Mouse (Mus musculus): ENCODE measurements around the gene Gpr89. TPM values are rescaled to one million over a fixed set of nuclear protein-coding genes. Genes with fewer than 3 reads are reported as not detected.

Gpr89 gene
- polyA plus RNA-seq, 1 experiment from 2014 or later: 31.6 TPM

DNA sequence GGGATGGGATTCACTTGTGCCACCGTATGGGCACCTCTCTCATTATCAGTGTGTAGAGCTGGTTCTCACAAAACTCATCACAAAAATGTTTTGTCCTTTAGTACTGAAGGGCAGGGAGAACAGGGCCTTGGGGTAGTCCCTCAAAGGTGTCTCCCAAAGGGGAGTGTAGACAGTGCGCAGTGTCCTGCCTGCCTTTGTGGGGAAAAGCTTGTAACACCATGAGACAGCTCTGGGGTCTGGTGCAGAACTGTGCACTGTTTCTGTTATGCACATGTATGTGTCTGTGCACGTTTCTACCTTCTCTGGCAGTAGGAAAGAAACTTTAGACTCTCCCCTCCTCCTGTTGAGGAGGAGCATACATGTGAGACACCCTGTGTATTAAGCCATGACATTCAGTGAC lies 37.3 kb downstream of the Gpr89 start:
- H3K27me3 ChIP-seq (ENCODE audit: insufficient read depth, poor library complexity, severe bottlenecking): no peaks in the 10 kb centered on the region
- no peak overlapping the region for H3K27ac ChIP-seq
- no peaks in the 10 kb centered on the region for H3K9me3 ChIP-seq
- peaks cover 51% of the 10 kb centered on the region for H3K36me3 ChIP-seq
- no peak overlapping the region for H3K4me3 ChIP-seq
- WGBS: 90% methylated on average over 3 of the region's 3 CpGs
- no peaks in the 10 kb centered on the region for H3K4me1 ChIP-seq (replicated peaks)
- DNase-seq (ENCODE audit: low spot score): no peak

- H3K4me3 ChIP-seq: no peak overlapping the region
Observed at GRCm38 (mm10) chr3:96860498-96860897, 44.6 kb downstream of the Gpr89 start.

GRCm38 (mm10) chr3:96855833-96856232 lies 49.3 kb downstream of the Gpr89 start:
- Histone ChIP-seq H3K27ac (no peak overlapping the region), H3K4me1 (replicated peaks) (no peaks in the 10 kb centered on the region), H3K9me3 (no peaks in the 10 kb centered on the region), H3K27me3 (ENCODE audit: insufficient read depth, poor library complexity, severe bottlenecking) (no peaks in the 10 kb centered on the region), H3K4me3 (no peak overlapping the region), H3K36me3 (no peaks in the 10 kb centered on the region)
- DNase-seq (ENCODE audit: low spot score): no peak
- 81% methylated on average over 3 of the region's 3 CpGs for WGBS

More at GRCm38 (mm10) chr3:96860498-96860897, 44.6 kb downstream of the Gpr89 start:
- Histone ChIP-seq H3K9me3 (no peaks in the 10 kb centered on the region), H3K4me1 (replicated peaks) (no peaks in the 10 kb centered on the region), H3K36me3 (no peaks in the 10 kb centered on the region), H3K27me3 (ENCODE audit: insufficient read depth, poor library complexity, severe bottlenecking) (no peaks in the 10 kb centered on the region), H3K27ac (no peak overlapping the region)
- no peak for DNase-seq (ENCODE audit: low spot score)
- WGBS: 93% methylated on average over 5 of the region's 5 CpGs

DNA sequence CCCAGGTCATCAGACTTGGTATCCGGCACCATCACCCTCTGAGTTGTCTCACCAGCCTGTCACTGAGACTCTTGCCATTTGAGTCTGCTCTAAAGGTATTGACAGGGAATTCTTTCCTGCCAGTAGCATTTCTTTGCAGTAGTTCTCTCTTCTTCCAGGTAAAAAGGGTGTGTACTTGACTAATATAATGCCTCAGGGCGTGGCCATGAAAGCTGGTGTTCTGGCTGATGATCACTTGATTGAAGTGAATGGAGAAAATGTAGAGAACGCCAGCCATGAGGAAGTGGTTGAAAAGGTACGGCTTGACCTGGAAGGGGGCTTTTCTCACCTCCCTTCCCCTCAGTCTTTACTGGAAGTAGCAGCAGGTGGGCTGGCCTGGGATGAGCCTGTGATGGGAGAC lies 50.8 kb downstream of the Gpr89 start:
- DNase-seq (ENCODE audit: low spot score): no peak
- no peaks in the 10 kb centered on the region for H3K27me3 ChIP-seq (ENCODE audit: insufficient read depth, poor library complexity, severe bottlenecking)
- no peaks in the 10 kb centered on the region for H3K36me3 ChIP-seq
- WGBS: 85% methylated on average over 4 of the region's 4 CpGs
- no peak overlapping the region for H3K4me3 ChIP-seq
- H3K27ac ChIP-seq: no peak overlapping the region
- no peaks in the 10 kb centered on the region for H3K9me3 ChIP-seq
- H3K4me1 ChIP-seq (replicated peaks): no peaks in the 10 kb centered on the region

- H3K4me1 ChIP-seq (replicated peaks): peaks cover 6% of the 10 kb centered on the region; the same call in 1 of the 2 replicates
- no peak overlapping the region for H3K27ac ChIP-seq
- DNase-seq (ENCODE audit: low spot score): no peak
- no peak overlapping the region for H3K4me3 ChIP-seq
- H3K36me3 ChIP-seq: no peaks in the 10 kb centered on the region
- WGBS: 86% methylated on average over 6 of the region's 6 CpGs
- H3K27me3 ChIP-seq (ENCODE audit: insufficient read depth, poor library complexity, severe bottlenecking): no peaks in the 10 kb centered on the region
- no peaks in the 10 kb centered on the region for H3K9me3 ChIP-seq
Observed at GRCm38 (mm10) chr3:96852561-96852960, 52.6 kb downstream of the Gpr89 start.

GRCm38 (mm10) chr3:96849168-96849727 lies 55.9 kb downstream of the Gpr89 start:
- Histone ChIP-seq H3K4me3 (no peak overlapping the region), H3K9me3 (no peaks in the 10 kb centered on the region), H3K36me3 (no peaks in the 10 kb centered on the region), H3K4me1 (replicated peaks) (peaks cover 7% of the 10 kb centered on the region; the same call in 1 of the 2 replicates), H3K27ac (no peak overlapping the region), H3K27me3 (ENCODE audit: insufficient read depth, poor library complexity, severe bottlenecking) (no peaks in the 10 kb centered on the region)
- no peak for DNase-seq (ENCODE audit: low spot score)
- 91% methylated on average over 2 of the region's 2 CpGs for WGBS

- Histone ChIP-seq H3K9me3 (no peaks in the 10 kb centered on the region), H3K36me3 (no peaks in the 10 kb centered on the region), H3K4me3 (no peak overlapping the region), H3K4me1 (replicated peaks) (peaks cover 7% of the 10 kb centered on the region; the same call in 1 of the 2 replicates), H3K27ac (no peak overlapping the region), H3K27me3 (ENCODE audit: insufficient read depth, poor library complexity, severe bottlenecking) (no peaks in the 10 kb centered on the region)
- no peak for DNase-seq (ENCODE audit: low spot score)
- WGBS: 87% methylated on average over 7 of the region's 8 CpGs
Observed at GRCm38 (mm10) chr3:96848470-96848869, 56.7 kb downstream of the Gpr89 start.

DNA sequence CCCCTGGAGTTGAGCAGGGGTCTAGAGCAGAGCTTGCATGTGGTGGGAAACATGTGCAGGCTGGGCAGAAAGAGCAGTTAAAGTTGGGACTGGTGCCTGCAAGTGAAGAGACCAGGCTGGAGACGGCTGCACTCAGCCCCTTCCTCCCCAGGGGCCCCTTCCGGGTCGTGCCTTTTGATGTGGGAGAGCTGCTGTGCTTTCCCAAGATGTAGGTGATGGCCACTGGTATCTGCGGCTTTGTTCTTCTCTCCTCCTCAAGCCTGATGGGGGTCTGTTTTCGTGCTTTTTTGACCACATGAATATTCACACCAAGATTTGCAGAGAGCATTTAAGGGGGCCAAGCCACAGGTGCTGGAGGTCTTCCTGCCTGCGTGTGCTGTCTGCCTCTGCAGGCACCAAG lies 57.5 kb downstream of the Gpr89 start:
- H3K9me3 ChIP-seq: no peaks in the 10 kb centered on the region
- WGBS: 39% methylated on average over 6 of the region's 6 CpGs
- DNase-seq (ENCODE audit: low spot score): no peak
- H3K36me3 ChIP-seq: no peaks in the 10 kb centered on the region
- H3K4me1 ChIP-seq (replicated peaks): peaks cover 7% of the 10 kb centered on the region; the same call in 1 of the 2 replicates
- no peak overlapping the region for H3K4me3 ChIP-seq
- no peak overlapping the region for H3K27ac ChIP-seq
- H3K27me3 ChIP-seq (ENCODE audit: insufficient read depth, poor library complexity, severe bottlenecking): no peaks in the 10 kb centered on the region

GRCm38 (mm10) chr3:96846985-96847384 lies 58.2 kb downstream of the Gpr89 start:
- Histone ChIP-seq H3K4me1 (replicated peaks) (peaks cover 7% of the 10 kb centered on the region; the same call in 1 of the 2 replicates), H3K27ac (no peak overlapping the region), H3K4me3 (no peak overlapping the region), H3K27me3 (ENCODE audit: insufficient read depth, poor library complexity, severe bottlenecking) (no peaks in the 10 kb centered on the region), H3K9me3 (no peaks in the 10 kb centered on the region), H3K36me3 (no peaks in the 10 kb centered on the region)
- 88% methylated on average over 12 of the region's 12 CpGs for WGBS
- DNase-seq (ENCODE audit: low spot score): no peak

DNA sequence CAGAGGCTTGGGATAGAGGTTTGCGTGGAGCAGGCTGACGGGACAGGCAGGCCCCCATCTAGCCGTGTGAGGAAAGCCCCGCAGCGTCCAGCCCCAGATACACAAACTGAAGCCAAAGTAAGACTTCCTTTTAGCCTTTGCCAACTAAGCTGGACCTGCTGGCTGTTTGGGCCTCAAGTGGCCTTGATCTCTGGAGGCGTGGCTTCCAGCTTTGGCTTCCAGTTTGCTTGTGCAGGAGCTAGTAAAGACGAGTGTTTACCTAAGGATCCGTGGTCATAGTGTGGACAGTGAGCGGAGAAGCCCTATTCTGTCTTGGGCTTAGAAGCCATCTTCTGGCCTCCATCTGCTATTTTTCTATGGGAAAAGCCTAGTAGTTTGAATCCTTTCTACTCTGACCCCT lies 59.3 kb downstream of the Gpr89 start:
- no peaks in the 10 kb centered on the region for H3K27me3 ChIP-seq (ENCODE audit: insufficient read depth, poor library complexity, severe bottlenecking)
- H3K4me1 ChIP-seq (replicated peaks): peaks cover 7% of the 10 kb centered on the region; the same call in 1 of the 2 replicates
- WGBS: 93% methylated on average over 9 of the region's 9 CpGs
- no peak overlapping the region for H3K4me3 ChIP-seq
- no peaks in the 10 kb centered on the region for H3K9me3 ChIP-seq
- no peak for DNase-seq (ENCODE audit: low spot score)
- H3K27ac ChIP-seq: no peak overlapping the region
- H3K36me3 ChIP-seq: no peaks in the 10 kb centered on the region

GRCm38 (mm10) chr3:96845191-96845590 lies 60.0 kb downstream of the Gpr89 start:
- H3K27ac ChIP-seq: no peak overlapping the region
- peaks cover 7% of the 10 kb centered on the region; the same call in 1 of the 2 replicates for H3K4me1 ChIP-seq (replicated peaks)
- DNase-seq (ENCODE audit: low spot score): no peak
- H3K4me3 ChIP-seq: no peak overlapping the region
- no peaks in the 10 kb centered on the region for H3K36me3 ChIP-seq
- WGBS: 94% methylated on average over 6 of the region's 6 CpGs
- no peaks in the 10 kb centered on the region for H3K9me3 ChIP-seq
- H3K27me3 ChIP-seq (ENCODE audit: insufficient read depth, poor library complexity, severe bottlenecking): no peaks in the 10 kb centered on the region

- DNase-seq (ENCODE audit: low spot score): no peak
Observed at GRCm38 (mm10) chr3:96838996-96839645, 66.0 kb downstream of the Gpr89 start.

DNA sequence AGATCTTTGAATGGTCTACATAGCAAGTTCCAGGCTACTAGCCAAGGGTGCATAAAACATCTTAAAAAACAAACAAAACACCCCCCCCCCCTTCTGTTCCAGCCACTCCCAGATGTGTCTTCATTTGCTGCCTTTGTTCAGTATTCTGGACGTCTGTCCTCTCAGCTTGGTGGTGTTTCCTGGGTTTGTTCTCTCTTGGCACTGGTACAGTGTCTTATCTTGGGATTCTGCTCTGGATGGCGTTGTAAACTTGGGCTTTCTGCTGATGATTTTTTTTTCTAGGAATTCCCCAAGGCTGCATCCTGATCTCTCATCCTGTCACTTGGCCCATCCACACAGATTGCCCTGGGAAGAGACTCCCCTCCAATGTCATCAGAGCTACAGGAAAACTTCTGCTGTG lies 68.7 kb downstream of the Gpr89 start:
- no peak for DNase-seq (ENCODE audit: low spot score)
- Histone ChIP-seq H3K27me3 (ENCODE audit: insufficient read depth, poor library complexity, severe bottlenecking) (no peaks in the 10 kb centered on the region), H3K27ac (no peak overlapping the region), H3K4me1 (replicated peaks) (peaks cover 7% of the 10 kb centered on the region), H3K9me3 (no peaks in the 10 kb centered on the region), H3K4me3 (no peak overlapping the region), H3K36me3 (no peaks in the 10 kb centered on the region)
- WGBS: 73% methylated on average over 2 of the region's 2 CpGs

More at GRCm38 (mm10) chr3:96838996-96839645, 66.0 kb downstream of the Gpr89 start:
- WGBS: 85% methylated on average over 7 of the region's 7 CpGs
- H3K27ac ChIP-seq: no peak overlapping the region
- H3K9me3 ChIP-seq: no peaks in the 10 kb centered on the region
- H3K36me3 ChIP-seq: no peaks in the 10 kb centered on the region
- H3K4me3 ChIP-seq: no peak overlapping the region
- H3K4me1 ChIP-seq (replicated peaks): no peaks in the 10 kb centered on the region; the same call in 1 of the 2 replicates
- no peaks in the 10 kb centered on the region for H3K27me3 ChIP-seq (ENCODE audit: insufficient read depth, poor library complexity, severe bottlenecking)
